Mouse (Mus musculus): ENCODE results near the gene Kpna1.
"Not testable (repeated sequence)": the region's sequence is repeated elsewhere in the genome, so short reads cannot be mapped to it uniquely, and the experiment has no call there.

The Kpna1 gene

DNA sequence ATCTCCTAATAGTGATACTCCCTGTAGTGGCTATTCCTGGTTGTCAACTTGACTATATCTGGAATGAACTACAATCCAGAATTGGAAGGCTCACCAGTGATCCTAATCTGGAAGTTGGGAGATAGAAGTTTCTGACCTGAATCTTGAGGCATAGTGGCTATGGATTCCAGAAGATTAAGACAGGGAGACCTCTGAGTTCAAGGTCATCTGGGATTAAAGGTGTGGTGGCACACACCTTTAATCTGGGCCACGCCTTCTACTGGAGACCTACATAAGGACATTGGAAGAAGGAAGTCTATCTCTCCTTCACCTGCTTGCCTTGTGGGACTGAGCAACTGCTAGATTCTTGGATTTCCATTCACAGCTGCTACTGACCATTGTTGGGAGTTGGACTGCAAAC is at the start of gene Kpna1:
Gene Kpna1, plus strand, starts transcription at position 301 of the 400 bp plus-strand sequence.
- DNase-seq (ENCODE audit: extremely low read depth, low read depth, low spot score) = not testable (repeated sequence)

DNA sequence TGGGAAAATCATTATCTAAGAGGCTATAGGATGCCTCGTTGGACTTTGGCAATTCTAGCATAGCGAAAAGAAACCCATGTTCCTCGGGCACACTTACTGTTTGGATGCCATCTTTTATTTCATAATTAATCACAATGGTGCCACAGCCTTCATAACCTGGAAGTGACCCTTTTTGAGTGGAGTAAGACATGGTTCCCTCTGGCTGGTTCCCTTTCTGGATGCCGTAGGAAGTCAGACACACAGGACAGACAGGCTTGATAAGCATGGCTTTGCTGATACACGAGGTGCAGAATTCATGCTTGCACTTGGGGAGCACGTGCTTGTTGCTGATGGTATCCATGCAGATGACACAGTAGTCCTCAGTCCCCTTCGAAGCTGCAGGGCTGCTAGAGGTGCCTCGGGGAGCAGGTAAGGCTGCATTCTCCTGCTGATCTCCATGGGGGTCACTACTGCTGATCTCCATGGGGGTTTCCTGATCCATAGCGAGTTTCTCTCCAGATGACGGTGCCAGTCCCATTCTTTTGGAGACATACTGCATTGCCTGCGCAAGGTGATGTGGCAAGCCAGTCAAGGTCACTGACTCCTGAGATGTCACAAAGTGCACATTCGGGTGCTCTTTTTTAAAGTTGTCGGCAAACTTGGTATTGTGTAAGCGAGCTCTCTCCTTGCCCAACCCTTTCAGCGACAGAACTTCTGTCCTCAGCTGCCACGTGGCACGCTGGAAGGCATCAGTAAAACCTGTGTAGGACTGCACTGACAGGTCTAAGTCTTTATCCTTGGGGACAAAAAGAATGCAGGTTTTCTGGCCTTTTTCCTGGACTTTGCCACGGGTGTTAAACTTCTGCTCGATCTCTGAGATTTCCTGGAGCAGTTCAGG is 46.1 kb upstream of the Kpna1 start:
- peak; percentile 30 for DNase-seq (ENCODE audit: extremely low read depth, low read depth, low spot score)

DNA sequence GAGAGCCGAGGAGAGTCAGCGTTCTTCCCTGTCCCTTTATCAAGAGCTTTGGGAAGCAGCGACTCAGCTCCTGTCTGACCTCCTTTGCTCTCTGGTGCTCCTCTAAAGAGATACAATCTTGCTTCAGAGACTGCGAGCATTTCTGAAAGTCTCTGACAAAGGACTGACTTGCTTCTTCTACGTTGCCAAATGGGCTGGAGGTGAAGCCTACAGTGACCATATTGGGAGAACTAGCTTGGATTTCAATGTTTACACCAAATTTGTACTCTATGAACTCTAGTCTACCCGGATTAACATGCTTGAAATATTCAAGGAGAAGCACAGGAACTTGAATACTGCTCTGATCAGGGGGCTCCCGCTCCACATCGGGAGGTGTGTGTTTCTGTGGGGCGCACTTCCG is 45.4 kb upstream of the Kpna1 start:
- DNase-seq (ENCODE audit: extremely low read depth, low read depth, low spot score) = no peak

DNA sequence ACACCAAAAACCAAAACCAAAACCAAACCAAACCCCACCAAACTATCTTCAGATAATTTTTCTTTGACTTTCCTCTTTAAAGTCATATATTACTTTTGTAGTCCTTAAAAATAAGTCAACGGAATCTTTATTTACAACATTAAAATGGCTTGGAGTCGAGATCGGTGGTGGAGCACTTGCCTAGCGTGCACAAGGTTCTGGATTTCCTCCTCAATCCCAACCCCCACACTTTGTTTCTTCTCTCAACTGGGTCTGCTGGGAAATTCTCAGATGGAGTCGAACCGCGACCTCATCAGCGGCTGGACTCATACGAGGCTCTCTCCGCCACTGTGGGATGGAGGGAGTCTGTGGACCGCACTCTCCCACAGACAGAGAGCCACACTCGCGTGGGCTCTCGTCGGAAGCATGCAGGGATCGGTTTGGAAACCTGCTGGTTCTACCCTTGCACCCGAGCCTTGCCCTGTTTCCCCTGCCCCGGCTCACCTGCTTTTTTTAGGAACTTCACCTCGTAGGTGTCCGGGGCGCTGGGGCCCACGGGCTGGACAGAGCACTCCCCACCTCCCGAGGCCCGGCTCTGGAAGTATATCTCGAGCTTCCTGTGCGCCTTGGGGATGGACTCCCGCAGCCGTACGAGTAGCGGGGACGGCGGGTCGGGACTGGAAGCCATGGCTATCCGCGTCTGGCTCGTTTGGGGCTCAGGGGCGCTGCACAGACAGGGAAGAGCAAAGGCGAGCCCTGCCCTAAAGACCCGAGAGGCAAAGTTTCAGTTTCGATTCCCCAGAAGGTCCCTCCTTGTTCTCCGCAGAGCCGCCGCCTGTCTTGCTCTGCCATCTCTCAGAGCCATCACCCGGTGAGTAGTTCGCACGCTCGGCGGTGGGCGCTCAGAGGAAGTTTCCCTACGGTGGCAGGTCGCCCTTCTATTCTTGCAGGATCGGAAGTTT is 40.1 kb upstream of the Kpna1 start, which contains the start of the genes Parp9 and Dtx3l:
Gene Parp9, plus strand, starts transcription at position 260 of the 941 bp plus-strand sequence.
Gene Dtx3l, minus strand, starts transcription at position 941 of the 941 bp plus-strand sequence.
- no peak for DNase-seq (ENCODE audit: extremely low read depth, low read depth, low spot score)

DNA sequence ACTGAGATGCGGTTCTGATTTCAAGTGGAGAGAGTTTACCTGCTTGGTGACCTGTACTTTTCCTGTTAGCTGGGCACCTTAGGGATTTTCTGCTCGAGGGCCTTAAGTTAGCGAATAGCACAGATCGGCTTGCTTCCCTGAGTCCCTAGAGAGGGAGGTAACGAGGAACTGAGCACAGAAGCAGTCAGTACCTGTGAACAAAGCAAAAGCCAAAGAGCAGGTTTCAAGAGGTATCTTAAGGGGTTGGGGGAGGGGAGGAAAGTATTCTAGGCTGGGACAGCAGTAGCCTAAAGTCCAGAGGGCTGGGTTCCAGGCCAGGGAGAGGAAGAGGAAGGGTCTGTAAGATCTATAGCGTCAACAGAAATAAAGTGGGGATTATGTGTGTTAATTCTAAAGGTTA is 39.3 kb upstream of the Kpna1 start:
- DNase-seq (ENCODE audit: extremely low read depth, low read depth, low spot score) = no peak

DNA sequence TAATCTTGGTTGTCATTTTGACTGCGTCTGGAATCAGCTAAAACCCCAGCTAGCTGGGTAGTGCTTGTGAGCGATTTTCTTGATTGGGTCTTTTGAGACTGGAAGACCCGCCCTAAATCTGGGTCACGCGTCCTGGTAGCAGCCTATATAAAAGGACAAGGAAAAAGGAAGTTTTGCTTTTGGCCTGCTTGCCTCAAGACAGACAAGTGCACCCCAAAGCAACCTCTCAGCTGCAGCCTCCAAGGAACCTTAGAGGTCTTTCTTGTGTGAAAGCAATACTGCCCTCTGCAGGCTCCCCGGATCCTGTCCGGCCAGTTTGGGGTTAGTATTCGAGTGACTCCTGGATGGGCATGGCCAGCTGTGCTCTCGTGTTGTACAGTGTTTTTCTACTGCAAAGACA is 38.9 kb upstream of the Kpna1 start:
- no peak for DNase-seq (ENCODE audit: extremely low read depth, low read depth, low spot score)

DNA sequence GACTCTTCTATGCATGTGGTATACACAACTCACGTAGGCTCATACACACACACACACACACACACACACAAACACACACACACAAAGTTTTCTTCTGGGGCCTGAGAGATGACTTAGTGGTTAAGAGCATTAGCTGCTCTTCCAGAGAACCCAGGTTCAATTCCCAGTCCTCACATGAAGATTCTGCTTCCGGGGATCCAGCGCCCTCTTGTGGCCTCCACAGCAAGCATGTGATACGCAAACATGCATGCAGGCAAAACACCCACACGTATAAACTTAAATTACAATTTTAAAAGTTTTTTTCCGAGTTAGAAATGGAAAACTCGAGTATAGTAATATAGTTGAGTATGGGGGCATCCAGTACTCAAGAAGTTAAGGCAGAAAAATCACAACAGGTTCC is 37.2 kb upstream of the Kpna1 start:
- no peak for DNase-seq (ENCODE audit: extremely low read depth, low read depth, low spot score)

DNA sequence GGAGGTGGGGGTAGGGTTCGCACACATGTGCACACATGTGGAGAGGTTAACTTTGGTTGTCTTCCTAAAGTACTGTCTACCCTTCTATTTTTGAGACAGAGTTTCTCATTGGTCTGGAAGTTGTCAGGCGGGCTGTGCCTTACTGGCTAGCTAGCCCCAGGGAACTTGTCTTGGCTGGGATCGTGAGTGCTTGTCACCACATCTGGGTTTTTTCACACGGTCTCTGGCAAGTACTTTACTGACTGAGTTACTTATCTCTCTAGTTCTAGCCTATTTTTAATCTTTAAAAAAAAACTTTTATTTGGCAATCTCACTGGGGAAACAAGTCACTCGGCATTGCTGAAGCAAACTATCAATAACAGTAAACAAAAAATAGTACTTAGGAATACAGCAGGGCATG is 29.3 kb upstream of the Kpna1 start:
- DNase-seq (ENCODE audit: extremely low read depth, low read depth, low spot score) = no peak

DNA sequence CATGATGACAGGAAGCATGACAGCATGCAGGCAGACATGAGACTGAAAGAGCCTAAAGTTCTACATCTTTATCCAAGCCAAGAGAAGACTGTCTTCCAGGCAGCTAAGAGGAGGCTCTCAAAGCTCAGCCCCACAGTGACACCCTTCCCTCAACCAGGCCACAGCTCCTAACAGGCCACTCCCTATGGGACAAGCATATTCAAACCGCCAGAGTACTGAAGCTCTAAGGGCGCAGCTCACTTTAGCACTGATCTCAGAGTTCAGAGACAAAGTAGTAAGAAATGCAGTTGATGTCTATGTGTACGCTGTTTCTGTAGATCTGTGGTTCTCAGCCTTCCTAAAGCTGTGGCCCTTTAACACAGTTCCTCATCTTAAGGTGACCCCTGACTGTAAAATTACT is 27.3 kb upstream of the Kpna1 start:
- DNase-seq (ENCODE audit: extremely low read depth, low read depth, low spot score) = no peak

DNA sequence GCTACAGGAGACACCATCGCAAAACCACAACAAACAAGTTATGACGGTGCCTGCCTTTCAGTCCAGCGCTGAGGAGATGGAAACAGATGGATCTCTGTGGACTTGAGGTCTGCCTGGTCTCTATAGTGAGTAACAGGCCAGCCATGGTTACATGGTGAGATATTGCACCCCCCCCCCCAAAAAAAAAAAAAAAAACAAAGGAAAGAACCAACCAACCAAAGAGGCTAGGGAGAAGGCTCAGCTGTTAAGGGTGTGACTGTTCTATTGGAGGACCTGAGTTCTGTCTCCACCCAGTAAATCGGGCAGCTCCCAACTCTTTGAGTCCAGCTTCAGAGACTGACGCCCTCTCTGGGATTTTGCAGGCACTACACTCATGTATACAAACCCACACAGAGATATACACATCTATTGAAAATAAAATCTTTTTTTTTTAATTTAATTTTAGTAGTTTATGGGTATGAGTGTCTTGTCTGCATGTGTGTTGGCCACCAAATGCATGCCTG is 25.9 kb upstream of the Kpna1 start:
- DNase-seq (ENCODE audit: extremely low read depth, low read depth, low spot score) = no peak

DNA sequence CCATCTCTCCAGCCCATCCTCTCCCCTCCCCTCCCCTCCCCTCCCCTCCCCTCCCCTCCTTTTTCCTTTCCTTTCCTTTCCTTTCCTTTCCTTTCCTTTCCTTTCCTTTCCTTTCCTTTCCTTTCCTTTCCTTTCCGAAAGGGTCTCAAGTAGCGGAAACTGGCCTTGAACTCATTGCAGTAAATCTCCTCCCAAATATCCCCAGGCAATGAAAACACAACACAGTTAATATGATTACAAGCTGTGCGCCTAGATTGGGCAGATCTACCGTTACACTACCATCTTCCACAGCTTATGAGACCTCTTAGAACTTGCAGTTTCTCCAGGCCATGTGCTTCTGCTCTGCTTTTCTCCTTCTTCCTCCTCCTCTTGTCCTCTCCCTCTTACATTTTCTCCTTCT is 12.6 kb upstream of the Kpna1 start:
- not testable (repeated sequence) for DNase-seq (ENCODE audit: extremely low read depth, low read depth, low spot score)

DNA sequence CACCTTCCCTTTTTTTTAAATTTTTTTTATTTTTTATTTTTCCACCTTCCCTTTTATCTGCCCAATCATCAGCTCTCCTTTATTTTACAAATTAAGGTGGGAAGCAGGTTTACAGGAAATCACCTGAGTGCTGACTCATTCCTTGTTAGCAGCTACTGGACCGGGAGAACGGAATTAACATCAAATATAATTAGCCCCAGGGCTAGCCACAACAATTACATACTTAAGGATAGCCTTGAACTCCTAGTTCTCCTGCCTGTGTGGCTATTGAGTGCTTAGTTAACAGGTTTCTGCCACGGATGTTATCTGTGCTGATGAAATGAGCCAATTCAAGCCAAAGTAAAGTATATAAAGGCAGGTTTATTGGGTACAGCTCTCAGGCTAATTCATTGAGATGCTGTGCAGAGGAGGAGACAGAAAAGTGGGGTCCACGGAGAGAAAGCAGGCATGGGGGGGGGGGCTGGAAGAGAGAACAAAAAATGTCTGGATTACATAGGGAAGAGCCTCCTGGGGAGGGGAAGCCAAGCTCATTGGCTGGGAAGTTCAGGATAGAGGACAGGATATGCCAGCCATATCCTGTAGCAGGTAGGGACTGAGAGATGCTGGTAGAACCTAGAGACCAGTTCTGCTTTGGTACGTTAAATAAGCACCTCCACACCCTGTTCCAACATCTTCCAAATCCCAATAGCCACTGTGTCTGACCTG is 12.0 kb upstream of the Kpna1 start:
- DNase-seq (ENCODE audit: extremely low read depth, low read depth, low spot score) = no peak

DNA sequence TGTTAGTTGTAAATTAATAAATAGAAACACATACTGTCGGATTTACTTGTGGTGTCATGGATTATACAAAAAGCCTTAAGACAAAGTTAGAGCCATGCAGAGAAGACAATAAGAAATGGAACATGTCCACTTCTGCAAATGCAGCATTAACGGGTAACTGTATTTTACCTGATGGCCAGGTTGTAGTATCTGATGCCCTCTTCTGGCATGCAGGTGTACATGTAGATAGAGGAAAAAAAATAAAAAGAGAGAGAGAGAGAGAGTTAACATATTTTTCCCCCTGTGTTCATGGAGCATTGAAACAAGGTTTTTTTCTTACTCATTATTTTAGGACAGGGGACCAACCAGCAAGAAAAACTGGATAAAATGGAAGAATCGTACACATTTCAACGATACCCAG is 11.2 kb upstream of the Kpna1 start:
- DNase-seq (ENCODE audit: extremely low read depth, low read depth, low spot score) = no peak

DNA sequence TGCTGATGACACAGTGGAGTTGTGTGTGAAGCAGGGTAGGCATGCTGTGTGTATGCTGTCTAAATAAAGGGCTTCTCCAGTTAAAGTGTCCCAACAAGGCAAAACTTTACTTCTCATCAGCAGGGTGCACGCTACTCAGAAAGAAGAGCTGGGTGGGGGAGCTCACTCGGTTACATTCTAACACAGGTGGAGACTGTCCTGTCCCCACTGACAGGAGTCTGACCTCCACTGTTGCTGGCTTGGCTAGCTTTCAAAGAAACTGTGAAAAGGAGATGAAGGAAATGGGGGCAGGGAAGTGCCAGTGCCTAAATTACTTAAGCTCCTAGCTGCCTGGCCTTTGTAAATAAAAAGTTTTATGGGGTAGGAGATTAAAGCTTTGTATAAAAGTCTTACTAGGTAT is 10.4 kb upstream of the Kpna1 start:
- no peak for DNase-seq (ENCODE audit: extremely low read depth, low read depth, low spot score)

DNA sequence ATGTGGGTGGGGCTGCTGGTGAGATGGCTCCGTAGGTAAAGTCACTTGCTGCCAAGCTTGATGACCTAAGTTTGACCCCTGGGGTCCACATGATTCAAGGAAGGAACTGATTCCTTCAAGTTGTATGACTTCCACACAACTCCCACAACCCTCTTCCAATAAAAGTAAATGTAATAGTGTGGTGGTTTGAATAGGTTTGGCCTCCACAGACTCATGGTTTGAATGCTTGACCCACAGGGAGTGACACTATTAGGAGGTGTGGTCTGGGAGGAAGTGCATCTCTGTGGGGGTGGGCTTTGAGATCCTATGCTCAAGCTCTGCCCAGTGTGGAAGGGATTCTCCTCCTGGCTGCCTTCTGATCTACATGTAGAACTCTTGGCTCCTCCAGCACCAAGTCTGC is 4.5 kb upstream of the Kpna1 start:
- no peak for DNase-seq (ENCODE audit: extremely low read depth, low read depth, low spot score)

DNA sequence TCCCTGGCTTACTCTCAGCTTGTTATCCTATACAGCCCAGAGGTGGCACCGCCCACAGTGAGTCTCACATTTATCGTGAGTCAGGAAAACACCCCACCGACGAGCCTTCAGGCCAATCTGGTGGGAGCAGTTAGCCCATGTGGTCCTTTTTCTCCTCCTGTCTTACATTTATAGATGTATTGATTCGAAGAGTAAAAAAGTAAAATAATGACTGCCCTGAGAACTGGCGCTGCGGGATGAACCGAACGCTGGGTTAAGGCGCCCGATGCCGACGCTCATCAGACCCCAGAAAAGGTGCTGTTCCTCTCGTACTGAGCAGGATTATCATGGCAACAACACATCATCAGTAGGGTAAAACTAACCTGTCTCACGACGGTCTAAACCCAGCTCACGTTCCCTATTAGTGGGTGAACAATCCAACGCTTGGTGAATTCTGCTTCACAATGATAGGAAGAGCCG is 2.8 kb downstream of the Kpna1 start:
- DNase-seq (ENCODE audit: extremely low read depth, low read depth, low spot score) = peak; percentile 94

DNA sequence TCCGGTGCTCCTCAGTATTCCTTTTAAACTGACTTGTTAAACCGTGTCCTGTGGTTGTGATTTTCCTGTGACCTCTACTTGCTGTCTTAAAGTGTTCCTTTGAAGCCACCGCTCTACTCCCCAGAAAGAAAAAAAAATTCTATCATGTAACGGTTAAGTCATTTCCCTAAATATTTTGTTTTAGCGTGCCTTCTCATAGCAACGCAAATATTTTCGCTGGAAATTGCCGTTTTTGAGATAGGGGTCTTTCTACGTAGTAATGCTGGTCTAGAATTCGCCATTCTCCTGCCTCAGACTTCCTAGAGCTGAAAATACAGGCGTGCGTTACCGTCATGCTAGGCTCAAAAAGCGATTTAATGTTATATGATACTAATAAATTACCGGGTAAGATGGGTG is 4.0 kb downstream of the Kpna1 start:
- no peak for DNase-seq (ENCODE audit: extremely low read depth, low read depth, low spot score)

DNA sequence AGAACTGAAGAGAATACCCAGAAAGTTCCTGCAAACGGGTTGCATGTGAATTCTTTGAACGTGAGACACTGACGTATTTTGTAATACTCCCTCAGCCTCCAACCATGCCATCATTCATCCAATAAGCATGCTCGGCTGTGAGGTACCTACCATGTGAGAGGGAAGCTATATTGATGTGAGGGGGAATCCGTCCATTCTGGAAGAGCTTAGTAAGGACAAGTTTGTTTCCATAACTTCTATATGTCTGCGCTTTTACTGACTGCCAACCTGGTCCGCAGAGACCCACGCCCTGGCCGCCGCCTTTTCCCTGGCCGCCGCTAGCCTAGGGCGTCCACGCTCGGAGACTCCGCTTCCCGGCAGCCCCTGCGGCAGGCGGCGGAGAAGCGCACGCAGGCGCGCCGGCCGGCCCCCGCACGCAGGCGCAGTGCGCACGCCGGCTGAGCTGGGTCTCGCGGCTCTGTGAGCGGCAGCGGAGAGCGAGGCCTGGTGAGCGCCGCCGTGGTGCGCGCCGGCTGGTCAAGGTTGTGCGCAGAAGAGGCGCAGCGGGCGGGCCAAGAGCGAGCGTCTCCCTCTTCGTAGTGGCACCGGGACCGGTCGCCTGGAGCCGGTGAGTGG is 4.5 kb downstream of the Kpna1 start:
- no peak for DNase-seq (ENCODE audit: extremely low read depth, low read depth, low spot score)

DNA sequence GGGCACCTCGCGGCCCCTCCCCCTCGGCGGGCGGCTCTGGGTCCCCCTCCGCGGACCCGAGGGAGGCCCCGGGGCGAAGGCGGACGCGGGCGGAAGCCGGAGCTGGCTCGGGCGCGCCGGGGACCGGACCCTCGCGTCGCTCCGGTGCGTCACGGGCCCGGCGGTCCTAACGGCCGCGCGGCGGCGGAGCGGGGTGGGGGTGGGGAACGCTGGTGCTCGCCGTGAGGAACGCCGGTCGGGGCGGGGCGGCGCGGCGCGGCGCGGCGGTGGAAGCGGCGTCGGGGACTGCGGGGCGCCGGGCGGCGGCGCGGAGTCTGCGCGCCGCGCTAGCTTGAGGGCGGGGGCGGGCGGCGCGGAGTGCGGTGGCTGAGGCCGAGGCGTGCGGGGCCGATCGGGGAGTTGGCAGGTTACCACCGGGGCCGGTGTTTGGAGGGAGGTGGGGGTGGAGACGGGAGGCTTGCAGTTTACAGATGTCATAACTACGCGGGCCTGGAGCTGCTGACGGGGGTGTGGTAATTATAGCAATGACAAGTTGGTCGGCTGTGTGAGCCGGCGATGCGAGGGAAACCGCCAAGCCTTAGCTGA is 5.1 kb downstream of the Kpna1 start:
- no peak for DNase-seq (ENCODE audit: extremely low read depth, low read depth, low spot score)

DNA sequence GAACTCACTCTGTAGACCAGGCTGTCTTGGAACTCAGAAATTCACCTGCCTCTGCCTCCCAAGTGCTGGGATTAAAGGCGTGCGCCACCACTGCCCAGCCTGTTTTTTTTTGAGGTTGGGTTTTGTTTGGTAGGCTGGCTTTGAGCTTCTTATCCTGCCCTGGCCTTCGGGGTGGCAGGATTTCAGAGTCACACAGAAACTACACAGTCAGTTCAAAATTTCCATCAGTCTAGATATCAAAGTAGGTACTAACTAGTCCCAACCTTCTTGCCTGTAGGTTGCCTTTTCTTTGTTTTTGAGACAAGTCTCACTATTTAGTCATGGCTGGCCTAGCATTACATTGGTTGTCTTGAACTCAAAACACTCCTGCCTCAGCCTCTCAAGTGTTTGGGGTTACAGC is 5.9 kb downstream of the Kpna1 start:
- DNase-seq (ENCODE audit: extremely low read depth, low read depth, low spot score) = no peak

All from fat pad, adult 2 months (tissue).